Mouse (Mus musculus): ENCODE measurements around the gene Vapb.

- TF ChIP-seq CTCF (conservative IDR thresholded peaks at IDR 0.05; ENCODE audit: insufficient read depth, insufficient read length, low read depth, low read length): peak; percentile 44
- no peak for TF ChIP-seq POLR2A (IDR thresholded peaks at IDR 0.05; ENCODE audit: low read depth, low read length)
These were observed 74.5 kb downstream of the Vapb start for GRCm38 (mm10) chr2:173811850-173812249.
